Mouse (Mus musculus) cerebellum, adult 11 months (tissue): ENCODE measurements at regions not wholly inside any gene's neighbourhood (a gene's known extent, or its start where the extent isn't known, plus 50 kb on each side); places are given as distances from the start of the nearest gene placed in this dataset.

ENCODE experiments used
- DNase-seq: peaks from one replicate; pipeline ENCODE4 v3.0.0; 2022

GRCm38 (mm10) chr8:127914914-127915313, 443.5 kb upstream of the Nrp1 start:
- DNase-seq, result no peak

GRCm38 (mm10) chr8:127915591-127916028, 442.8 kb upstream of the Nrp1 start:
- DNase-seq, result no peak

- no peak for DNase-seq
Observed at GRCm38 (mm10) chr8:127921925-127922324, 436.5 kb upstream of the Nrp1 start.

GRCm38 (mm10) chr8:127923321-127923720, 435.1 kb upstream of the Nrp1 start:
- DNase-seq, result no peak

- DNase-seq, result no peak
Observed at GRCm38 (mm10) chr8:127932276-127932675, 426.1 kb upstream of the Nrp1 start.

- no peak for DNase-seq
Observed at GRCm38 (mm10) chr8:127936792-127937435, 421.5 kb upstream of the Nrp1 start.

- DNase-seq, result no peak
Observed at GRCm38 (mm10) chr8:127939284-127939985, 419.0 kb upstream of the Nrp1 start.

- DNase-seq, result no peak
Observed at GRCm38 (mm10) chr8:127939986-127940359, 418.4 kb upstream of the Nrp1 start.

GRCm38 (mm10) chr8:127942319-127942718, 416.1 kb upstream of the Nrp1 start:
- no peak for DNase-seq

- DNase-seq, result no peak
Observed at GRCm38 (mm10) chr8:127944955-127945498, 413.4 kb upstream of the Nrp1 start.

GRCm38 (mm10) chr8:127957571-127957970, 400.8 kb upstream of the Nrp1 start:
- no peak for DNase-seq

GRCm38 (mm10) chr8:127958351-127959044, 399.9 kb upstream of the Nrp1 start:
- no peak for DNase-seq

GRCm38 (mm10) chr8:127962862-127963261, 395.5 kb upstream of the Nrp1 start:
- no peak for DNase-seq

- no peak for DNase-seq
Observed at GRCm38 (mm10) chr8:127963625-127964024, 394.8 kb upstream of the Nrp1 start.

- no peak for DNase-seq
Observed at GRCm38 (mm10) chr8:127964801-127965200, 393.6 kb upstream of the Nrp1 start.

- DNase-seq, result no peak
Observed at GRCm38 (mm10) chr8:127965341-127965740, 393.1 kb upstream of the Nrp1 start.

- DNase-seq, result no peak
Observed at GRCm38 (mm10) chr8:127968026-127968425, 390.4 kb upstream of the Nrp1 start.

- DNase-seq, result no peak
Observed at GRCm38 (mm10) chr8:127973194-127973593, 385.2 kb upstream of the Nrp1 start.

GRCm38 (mm10) chr8:127977746-127978145, 380.7 kb upstream of the Nrp1 start:
- no peak for DNase-seq

- no peak for DNase-seq
Observed at GRCm38 (mm10) chr8:127979180-127980030, 379.0 kb upstream of the Nrp1 start.

GRCm38 (mm10) chr8:127982165-127982564, 376.2 kb upstream of the Nrp1 start:
- no peak for DNase-seq

GRCm38 (mm10) chr8:127985616-127986015, 372.8 kb upstream of the Nrp1 start:
- DNase-seq, result peak; percentile 2

GRCm38 (mm10) chr8:127988887-127989286, 369.5 kb upstream of the Nrp1 start:
- no peak for DNase-seq
